Mouse (Mus musculus): ENCODE data around the gene Scel. TPM values are rescaled to one million over a fixed set of nuclear protein-coding genes. Genes with fewer than 3 reads are reported as not detected.

Scel gene
- polyA plus RNA-seq, 1 experiment = not detected

GRCm38 (mm10) chr14:103643933-103644332, 130.8 kb downstream of the Scel start:
- DNase-seq (ENCODE audit: low read depth, low spot score) = no peak
- 56% methylated on average over 3 of the region's 3 CpGs for WGBS

- no peak for DNase-seq (ENCODE audit: low read depth, low spot score)
- 88% methylated on average over 2 of the region's 2 CpGs for WGBS
These were observed 134.8 kb downstream of the Scel start for GRCm38 (mm10) chr14:103647981-103648380.

GRCm38 (mm10) chr14:103648623-103649255, 135.6 kb downstream of the Scel start:
- WGBS = 28% methylated on average over 12 of the region's 12 CpGs
- DNase-seq (ENCODE audit: low read depth, low spot score) = no peak

GRCm38 (mm10) chr14:103649302-103649701, 136.2 kb downstream of the Scel start:
- WGBS = 29% methylated on average over 4 of the region's 4 CpGs
- no peak for DNase-seq (ENCODE audit: low read depth, low spot score)

- DNase-seq (ENCODE audit: low read depth, low spot score) = peak; percentile 35
- under 1% methylated on average over 32 of the region's 32 CpGs for WGBS
These were observed 136.8 kb downstream of the Scel start, which contains the start of gene Slain1 for GRCm38 (mm10) chr14:103649896-103650334. TSS of gene Slain1 (plus strand) at chr14:103650228.

GRCm38 (mm10) chr14:103650413-103651101, 137.4 kb downstream of the Scel start:
- under 1% methylated on average over 65 of the region's 67 CpGs for WGBS
- no peak for DNase-seq (ENCODE audit: low read depth, low spot score)

- no peak for DNase-seq (ENCODE audit: low read depth, low spot score)
- WGBS = 3% methylated on average over 11 of the region's 11 CpGs
These were observed 138.0 kb downstream of the Scel start for GRCm38 (mm10) chr14:103651106-103651505.

- 33% methylated on average over 2 of the region's 2 CpGs for WGBS
These were observed 138.4 kb downstream of the Scel start for GRCm38 (mm10) chr14:103651562-103651961.

GRCm38 (mm10) chr14:103652524-103652923, 139.4 kb downstream of the Scel start:
- no peak for DNase-seq (ENCODE audit: low read depth, low spot score)
- WGBS = 90% methylated on average over 5 of the region's 5 CpGs

More at GRCm38 (mm10) chr14:103651562-103651961, 138.4 kb downstream of the Scel start:
- no peak for DNase-seq (ENCODE audit: low read depth, low spot score)

GRCm38 (mm10) chr14:103653800-103654199, 140.7 kb downstream of the Scel start:
- WGBS = 24% methylated on average over 5 of the region's 5 CpGs
- DNase-seq (ENCODE audit: low read depth, low spot score) = no peak

GRCm38 (mm10) chr14:103655448-103655847, 142.3 kb downstream of the Scel start:
- DNase-seq (ENCODE audit: low read depth, low spot score) = no peak
- WGBS = 50% methylated on average over 5 of the region's 5 CpGs

GRCm38 (mm10) chr14:103657876-103658275, 144.7 kb downstream of the Scel start:
- no peak for DNase-seq (ENCODE audit: low read depth, low spot score)
- 63% methylated on average over 4 of the region's 4 CpGs for WGBS

Other genes with a start within 250 kb of the Scel start
- gene Mycbp2, start 166.5 kb upstream of the Scel start, polyA plus RNA-seq (2012; rRNA removed) = 7.4 and 10.0 TPM in 2 replicates
- gene Slain1, start 136.9 kb downstream of the Scel start, polyA plus RNA-seq (2012; rRNA removed) = 4.4 and 5.4 TPM in 2 replicates

Measured in large intestine, adult 2 months (tissue).